Mouse (Mus musculus) cerebellum, postnatal 14 days (tissue): Measurements from ENCODE around the gene Gatad1.
"Not testable (repeated sequence)": the region's sequence is repeated elsewhere in the genome, so short reads cannot be mapped to it uniquely, and the experiment has no call there.

Experiments
- DNase-seq, 2 experiments: peaks; one replicate each; pipeline ENCODE4 v3.0.0; 2021; ENCODE audit warnings: mixed read lengths in 2 of 2

The Gatad1 gene

DNA sequence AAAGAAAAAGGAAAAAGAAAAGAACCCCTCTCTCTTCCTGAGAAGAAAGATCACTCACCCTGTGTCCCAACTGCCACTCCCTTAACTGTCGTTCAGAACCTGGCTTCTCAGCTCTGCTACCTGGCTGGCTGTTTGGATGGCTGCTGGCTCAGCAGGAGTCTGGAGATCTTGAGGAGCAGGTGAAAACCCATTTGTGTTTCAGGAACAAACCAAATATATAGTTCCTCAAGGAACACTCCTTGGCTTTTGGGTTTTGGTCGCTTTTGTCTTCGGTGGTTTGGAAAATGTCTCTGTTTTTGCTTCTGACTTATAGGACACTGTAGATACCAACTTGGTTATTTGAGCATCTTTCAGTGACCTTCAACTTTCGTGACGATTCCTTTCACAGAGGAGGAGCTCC is at the start of gene Gatad1:
Gene Gatad1 (minus strand): TSS at position 101 of the 400 bp plus-strand sequence.
- no peak for DNase-seq

GRCm38 (mm10) chr5:3702180-3702579 is 45.2 kb upstream of the Gatad1 start:
- no peak for DNase-seq

- no peak for DNase-seq
Observed at GRCm38 (mm10) chr5:3700025-3700424, 43.0 kb upstream of the Gatad1 start.

GRCm38 (mm10) chr5:3696031-3696430 is 39.0 kb upstream of the Gatad1 start:
- DNase-seq: no peak

DNA sequence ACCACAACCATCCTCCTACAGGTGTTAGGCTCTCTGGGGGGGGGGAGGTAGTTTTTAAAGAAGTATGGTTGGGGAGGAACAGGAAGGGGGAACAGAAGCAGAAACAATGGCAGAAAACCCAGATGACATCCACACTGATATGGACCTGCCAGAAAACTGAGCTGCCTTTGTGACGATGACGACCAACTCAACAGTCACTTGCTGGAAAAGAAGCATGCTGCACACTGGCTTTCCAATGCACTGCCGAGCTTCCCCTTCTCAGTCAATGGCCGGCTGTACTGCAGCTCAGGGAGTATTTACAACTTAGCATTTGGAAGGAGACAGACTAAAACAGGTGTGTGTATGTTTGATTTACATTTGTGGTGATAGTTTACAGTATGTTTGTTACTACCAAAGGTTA is 38.2 kb upstream of the Gatad1 start:
- DNase-seq: no peak

DNA sequence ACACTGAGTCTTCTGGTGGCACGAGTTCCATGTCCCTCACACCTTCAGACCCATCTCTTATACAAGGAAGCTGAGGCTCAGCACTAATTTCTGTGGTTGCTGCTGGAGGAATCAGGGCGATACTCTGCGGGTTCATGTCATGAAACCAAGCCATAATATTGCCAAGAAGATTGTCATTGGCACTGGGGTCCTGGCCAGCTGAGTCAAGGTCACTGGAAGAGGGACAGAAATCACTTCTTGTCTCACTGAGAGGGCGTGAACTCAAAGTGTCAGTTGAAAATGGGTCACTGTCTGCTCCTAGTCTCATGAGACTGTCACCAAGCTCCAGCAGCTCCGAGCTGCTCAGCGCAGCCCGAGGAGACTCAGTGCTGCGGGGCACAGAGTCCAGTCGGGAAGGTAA is 36.0 kb upstream of the Gatad1 start:
- no peak for DNase-seq

DNA sequence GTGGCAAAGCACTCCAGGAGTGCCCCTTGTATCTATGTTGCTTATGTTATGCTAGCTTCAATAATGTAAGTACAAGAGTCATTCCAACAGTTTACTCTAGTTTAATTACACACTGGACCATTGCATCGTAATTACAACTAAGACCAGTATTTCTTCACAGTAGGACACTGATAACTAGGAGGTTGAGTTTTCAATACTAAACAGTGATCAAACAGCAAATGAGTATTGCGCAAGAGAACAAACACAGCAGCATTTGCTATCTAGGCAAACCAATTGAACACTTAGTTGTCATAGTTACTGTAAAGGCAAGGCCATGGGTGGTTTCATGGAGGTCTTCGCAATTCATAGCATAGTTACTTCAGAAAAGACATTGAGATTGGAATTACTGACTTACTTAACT is 34.3 kb upstream of the Gatad1 start:
- DNase-seq: no peak

- DNase-seq: no peak
Observed at GRCm38 (mm10) chr5:3688298-3688697, 31.3 kb upstream of the Gatad1 start.

DNA sequence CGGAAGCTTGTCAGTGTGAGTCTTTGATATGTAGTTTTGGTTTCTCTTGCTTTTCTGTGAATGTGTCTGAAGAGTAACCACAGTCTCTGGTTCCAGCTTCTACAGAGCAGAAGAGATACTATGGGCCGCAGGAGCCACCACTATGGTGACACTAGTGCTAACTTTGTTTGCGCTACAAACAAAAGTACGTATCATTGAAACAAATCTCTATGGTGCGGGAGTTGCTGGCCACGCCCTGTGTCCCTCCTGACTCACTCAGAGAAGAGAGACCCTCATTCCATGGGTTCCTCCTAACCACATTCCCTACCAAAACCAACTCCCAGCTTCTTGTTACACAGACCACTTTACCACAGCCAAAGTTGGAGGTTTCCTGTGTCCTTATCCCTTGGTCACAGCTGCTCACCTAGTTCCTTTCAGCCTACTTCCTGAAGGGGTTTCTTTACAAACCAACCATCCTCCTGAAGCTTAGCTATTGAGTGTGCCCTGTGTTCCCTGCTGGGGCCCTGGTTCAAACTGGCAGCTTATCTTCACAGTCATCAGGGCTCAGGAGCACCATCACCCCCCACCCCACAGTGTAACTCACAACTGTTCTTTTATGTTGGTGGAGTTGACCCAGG is 13.1 kb upstream of the Gatad1 start:
- DNase-seq: no peak

- no peak for DNase-seq
Observed at GRCm38 (mm10) chr5:3666585-3666984, 9.6 kb upstream of the Gatad1 start.

- DNase-seq: no peak
Observed at GRCm38 (mm10) chr5:3665225-3665624, 8.2 kb upstream of the Gatad1 start.

DNA sequence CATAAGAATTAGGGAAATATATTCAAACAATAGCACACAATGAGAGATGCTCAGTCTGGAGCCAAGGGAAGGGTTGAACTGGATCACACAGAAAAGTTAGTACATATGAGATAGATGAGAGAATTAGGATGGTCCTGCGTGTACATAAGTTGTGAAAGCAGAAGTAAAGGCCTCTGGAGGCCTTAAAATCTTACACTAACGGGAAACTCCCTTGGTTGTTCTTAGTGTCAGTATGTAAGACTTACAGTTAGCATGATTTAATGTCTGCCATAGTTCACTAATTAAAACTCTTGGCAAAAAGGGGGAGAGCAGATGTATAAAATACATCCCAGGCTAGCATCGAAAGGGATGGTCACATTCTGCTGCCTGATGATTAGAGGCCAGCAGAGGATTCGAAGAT is 3.2 kb downstream of the Gatad1 start:
- DNase-seq: no peak

- not testable (repeated sequence) for DNase-seq
Observed at GRCm38 (mm10) chr5:3652903-3653575, 3.9 kb downstream of the Gatad1 start.

GRCm38 (mm10) chr5:3651621-3652020 is 5.4 kb downstream of the Gatad1 start:
- DNase-seq: no peak

- no peak for DNase-seq
Observed at GRCm38 (mm10) chr5:3650881-3651280, 6.1 kb downstream of the Gatad1 start, which contains the start of gene Tmbim7. TSS of gene Tmbim7 (plus strand) at chr5:3651181.

- DNase-seq: no peak
Observed at GRCm38 (mm10) chr5:3648849-3649210, 8.2 kb downstream of the Gatad1 start.

DNA sequence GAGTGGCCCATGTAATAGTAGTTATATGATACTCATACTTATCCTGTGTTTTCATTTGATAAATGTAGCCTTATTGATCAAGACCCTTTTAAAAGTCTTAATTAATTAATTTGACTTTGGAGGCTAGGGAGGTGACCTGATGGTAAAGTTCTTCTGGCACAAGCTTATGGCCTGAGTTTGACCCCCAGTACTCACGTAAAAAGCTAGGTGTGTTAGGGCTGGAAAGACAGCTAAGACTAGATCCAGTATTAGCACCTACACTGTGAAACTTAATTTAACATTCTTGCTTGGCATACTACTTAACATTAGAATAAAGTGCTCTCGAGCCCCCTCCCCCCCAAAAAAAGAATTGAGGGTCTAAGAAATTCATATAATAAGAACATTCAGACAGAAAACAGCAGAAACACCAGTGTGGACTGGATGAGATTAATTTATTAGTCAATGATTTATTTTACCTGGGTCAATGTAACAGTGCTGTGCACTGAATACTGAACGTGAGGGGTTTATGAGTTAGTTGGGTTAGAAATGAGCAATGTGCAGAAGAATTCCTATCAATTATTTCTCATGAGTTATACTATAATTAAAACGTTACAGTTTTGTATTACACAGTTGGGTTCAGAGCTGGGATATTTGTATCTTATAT is 8.7 kb downstream of the Gatad1 start:
- DNase-seq: peak in 1 of 2 experiments; percentile 12

GRCm38 (mm10) chr5:3647708-3648121 is 9.3 kb downstream of the Gatad1 start:
- peak; percentile 87 to 91 for DNase-seq

DNA sequence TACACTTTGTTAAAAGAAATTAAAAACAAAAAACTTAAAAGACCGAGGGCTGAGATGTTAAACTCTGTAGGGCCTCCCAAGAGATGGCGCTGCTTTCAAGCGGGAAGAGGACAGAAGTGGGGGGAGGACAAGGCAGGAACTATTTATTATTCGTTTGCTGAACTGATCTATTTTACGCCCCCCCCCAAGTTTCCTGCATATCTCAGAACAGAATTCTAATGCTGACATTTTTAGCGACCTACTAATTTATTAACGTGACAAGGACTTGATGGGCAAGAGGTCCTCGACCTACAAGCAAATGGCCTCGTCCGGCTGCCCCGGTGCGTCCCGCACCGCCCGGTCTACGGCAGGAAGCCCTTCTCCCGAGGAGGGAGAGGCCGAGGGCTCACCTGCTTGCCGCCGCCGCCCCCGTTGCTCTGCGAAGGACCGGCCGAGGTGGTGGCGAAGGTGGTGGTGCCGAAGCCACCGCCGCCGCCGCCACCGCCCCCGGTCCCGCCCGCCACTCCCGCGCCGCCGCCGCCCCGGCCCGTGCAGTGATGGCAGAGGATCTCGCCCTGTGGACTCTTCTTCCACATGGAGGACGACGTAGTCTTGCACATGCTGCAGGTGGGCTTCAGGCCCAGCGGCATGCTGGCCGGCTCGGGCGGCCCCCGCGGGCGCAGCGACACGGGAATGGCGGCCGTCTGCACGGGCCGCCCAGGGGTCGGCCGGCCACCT is 9.8 kb downstream of the Gatad1 start:
- DNase-seq: peak; percentile 55 to 61

DNA sequence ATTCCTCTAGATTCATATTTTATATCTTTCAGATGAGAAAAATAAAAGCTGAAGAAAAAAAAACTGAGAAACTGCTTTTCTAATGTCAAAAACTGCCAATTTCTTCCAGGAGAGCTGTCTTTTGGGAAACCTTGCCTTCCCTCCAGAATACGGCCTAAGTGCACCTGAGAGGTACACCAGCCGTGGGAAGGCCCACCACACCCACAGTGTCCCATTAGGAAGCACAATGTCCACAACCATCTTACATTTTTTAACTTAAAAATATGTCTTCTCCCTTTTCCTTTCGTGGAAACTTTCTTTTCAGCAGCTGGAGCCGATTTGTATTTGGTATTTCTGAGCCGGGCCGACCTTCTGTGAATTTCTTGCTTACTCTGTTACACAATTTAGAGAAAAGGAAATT is 10.4 kb downstream of the Gatad1 start:
- no peak for DNase-seq

DNA sequence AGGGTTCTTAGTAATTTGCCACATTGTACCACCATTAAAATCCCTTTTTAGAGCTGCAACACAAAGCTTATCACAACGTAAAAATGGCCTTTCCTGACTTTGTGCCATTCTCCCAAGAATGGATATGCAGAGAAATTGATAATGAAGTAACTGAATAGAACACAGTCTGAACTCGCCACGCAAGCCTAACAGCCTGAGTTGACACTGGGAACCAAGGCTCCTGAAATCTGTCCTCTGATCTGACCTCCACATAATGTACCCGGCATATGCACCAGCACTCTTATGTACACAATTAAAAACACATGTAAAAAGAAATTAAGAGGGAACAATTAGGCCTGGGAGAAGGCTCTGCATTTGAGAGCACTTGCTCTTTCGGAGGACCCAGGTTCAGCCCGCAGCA is 11.7 kb downstream of the Gatad1 start:
- DNase-seq: no peak

DNA sequence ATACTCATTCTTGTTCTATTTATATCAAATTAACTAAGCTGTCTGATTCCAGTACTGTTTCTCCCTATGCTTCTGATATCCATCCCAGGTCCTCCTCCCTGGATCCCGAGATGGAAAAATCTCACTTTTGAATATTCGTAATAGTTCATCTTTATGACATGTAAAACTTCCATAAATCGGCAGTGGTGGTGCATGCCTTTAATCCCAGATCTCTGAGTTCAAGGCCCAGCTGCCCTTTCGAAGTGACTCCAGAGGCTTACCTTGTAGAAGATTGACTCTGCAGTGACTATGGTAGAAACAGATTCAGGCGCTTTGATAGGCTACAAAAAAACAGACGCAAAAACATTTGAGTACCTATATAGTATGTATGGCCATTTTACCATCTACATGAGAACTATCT is 12.4 kb downstream of the Gatad1 start:
- DNase-seq: no peak

GRCm38 (mm10) chr5:3635286-3635685 is 21.7 kb downstream of the Gatad1 start:
- no peak for DNase-seq

- DNase-seq: peak in 1 of 2 experiments; percentile 26
Observed at GRCm38 (mm10) chr5:3633951-3634350, 23.0 kb downstream of the Gatad1 start.
